Mouse (Mus musculus): ENCODE data around the gene Olfr74.
"Not testable (repeated sequence)": the region's sequence is repeated elsewhere in the genome, so short reads cannot be mapped to it uniquely, and the experiment has no call there.

Gene Olfr74

DNA sequence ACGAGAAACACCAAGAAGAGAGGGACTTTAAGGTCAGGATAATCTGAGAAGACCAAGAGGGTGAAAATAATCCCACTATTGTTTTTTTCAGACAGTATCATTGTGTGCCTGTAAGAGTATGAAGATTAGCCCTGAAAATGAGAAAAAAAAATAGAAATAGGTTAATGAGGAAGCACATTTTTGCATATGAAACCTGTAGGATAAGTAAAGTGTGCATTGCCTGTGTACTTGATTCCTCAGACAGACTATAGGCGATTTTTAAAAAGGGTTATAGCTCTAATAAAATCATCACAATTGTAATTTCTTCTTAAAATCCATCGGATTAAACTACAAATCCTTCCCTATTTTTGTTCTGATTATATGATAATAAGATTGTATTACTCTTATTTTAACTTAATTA, at the start of gene Olfr74:
TSS of gene Olfr74 (minus strand) at position 101 of the 400 bp plus-strand sequence.
- DNase-seq (ENCODE audit: low read depth): no peak

- DNase-seq (ENCODE audit: low read depth): not testable (repeated sequence)
These were observed 48.0 kb upstream of the Olfr74 start, which contains the start of gene Olfr1161 for GRCm38 (mm10) chr2:88022474-88022873. TSS of gene Olfr1161 (plus strand) at chr2:88022774.

DNA sequence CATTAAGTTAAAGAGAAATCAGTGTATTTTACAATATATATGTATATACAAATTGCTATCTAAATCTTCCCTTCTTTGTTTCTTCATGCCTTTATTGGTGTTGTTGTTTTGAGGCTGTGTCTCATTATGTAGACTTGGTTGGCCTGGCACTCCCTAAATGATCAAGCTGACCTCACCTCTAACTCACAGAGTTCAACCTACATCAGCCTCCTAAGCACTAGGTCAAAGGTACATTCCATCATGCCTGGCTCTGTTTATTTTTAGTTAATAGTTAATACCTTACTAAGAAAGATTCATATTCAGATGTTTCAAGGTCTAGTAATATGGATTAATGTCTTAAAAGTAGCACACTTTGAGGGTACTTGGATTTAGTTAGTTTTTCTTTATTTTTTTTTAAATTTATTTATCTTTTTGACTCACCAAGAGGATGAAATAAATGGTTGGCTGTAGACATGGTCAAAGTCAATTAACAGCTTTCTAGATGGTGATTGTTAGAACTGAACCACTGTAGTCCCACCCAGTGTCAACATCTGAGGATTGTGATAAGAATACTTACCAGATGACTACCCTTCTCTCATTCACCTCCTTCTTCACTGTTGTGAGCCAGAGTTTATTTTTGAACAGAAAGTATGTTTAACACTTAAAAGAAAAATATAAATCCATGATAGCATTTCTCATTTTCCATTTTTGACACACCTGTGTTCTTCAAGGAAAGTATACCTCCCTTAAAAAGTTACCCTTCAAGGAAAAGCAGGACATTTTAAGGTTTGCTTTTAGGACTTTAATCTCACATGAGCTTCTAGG, 33.3 kb upstream of the Olfr74 start, which contains the start of gene Olfr1160:
TSS of gene Olfr1160 (minus strand) at position 754 of the 804 bp plus-strand sequence.
- DNase-seq (ENCODE audit: low read depth): no peak

DNA sequence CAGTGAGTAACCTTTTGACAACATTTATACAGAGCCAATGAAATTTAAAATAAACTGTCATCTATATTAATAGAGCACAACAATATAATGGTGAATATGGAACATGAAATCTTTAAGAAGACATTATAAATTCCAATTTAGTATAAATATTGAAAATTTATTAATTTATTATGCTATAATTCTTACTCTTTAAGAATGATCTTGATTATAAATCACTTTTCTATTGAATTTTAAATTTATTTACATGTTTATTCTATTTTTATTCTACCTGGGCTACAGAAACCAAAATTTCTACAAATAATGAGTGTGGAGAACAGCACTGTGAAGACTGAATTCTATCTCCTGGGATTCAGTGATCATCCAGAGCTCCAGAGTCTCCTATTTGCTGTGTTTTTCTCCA, 15.3 kb upstream of the Olfr74 start, which contains the start of gene Olfr1158:
TSS of gene Olfr1158 (plus strand) at position 301 of the 400 bp plus-strand sequence.
- no peak for DNase-seq (ENCODE audit: low read depth)

DNA sequence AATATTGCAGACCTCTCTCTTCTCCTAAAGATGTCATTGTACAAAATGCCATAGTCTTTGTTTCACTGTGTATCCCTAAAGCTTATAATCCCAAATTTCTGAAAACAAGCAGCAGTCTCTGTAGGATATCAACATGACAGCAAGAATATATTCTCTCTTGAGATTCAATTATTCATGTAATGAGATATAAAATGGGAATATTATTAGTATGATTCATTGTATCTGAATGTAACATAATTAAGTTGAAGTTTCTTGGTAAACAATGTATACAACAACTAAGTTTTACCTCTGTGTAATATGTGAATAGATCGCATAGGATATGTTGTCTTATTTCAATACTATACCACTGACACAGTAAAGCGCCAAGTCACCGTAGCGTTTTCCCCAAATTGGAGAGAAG, 6.3 kb downstream of the Olfr74 start, which contains the start of gene Olfr1157:
TSS of gene Olfr1157 (minus strand) at position 101 of the 400 bp plus-strand sequence.
- no peak for DNase-seq (ENCODE audit: low read depth)

DNA sequence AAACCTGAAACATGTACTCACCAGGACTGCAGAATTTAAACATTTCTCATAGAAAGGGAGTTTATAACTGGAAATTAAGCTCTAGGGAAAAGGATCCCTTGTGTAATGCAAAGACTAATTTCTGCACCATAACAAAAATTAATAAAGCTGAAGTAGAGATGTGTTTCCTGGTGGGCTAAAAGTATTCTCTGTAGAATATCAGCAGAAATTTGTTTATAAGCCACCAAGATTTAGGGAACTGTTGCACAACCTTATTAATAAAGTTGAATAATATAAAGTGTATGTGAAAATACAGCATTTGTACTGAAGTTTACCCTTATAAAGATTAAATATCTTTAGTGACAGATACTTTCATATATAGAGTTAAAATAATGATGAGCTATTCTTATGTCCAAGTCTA, 21.5 kb downstream of the Olfr74 start, which contains the start of gene Olfr1156:
TSS of gene Olfr1156 (minus strand) at position 101 of the 400 bp plus-strand sequence.
- DNase-seq (ENCODE audit: low read depth): no peak

- no peak for DNase-seq (ENCODE audit: low read depth)
These were observed 29.4 kb downstream of the Olfr74 start, which contains the start of gene Olfr1155 for GRCm38 (mm10) chr2:87945037-87945436. TSS of gene Olfr1155 (minus strand) at chr2:87945137.

Data from fibroblast of lung, adult 2 months (primary cell).